Mouse (Mus musculus): ENCODE results near the gene Mettl7a1.
"Not testable (repeated sequence)": the region's sequence is repeated elsewhere in the genome, so short reads cannot be mapped to it uniquely, and the experiment has no call there.

GRCm38 (mm10) chr15:100260351-100260750, 43.6 kb upstream of the Mettl7a1 start:
- not testable (repeated sequence) for TF ChIP-seq ZKSCAN1 (IDR thresholded peaks at IDR 0.05; ENCODE audit: low read depth, low read length); POLR2A (IDR thresholded peaks at IDR 0.05; ENCODE audit: control insufficient read depth in 1 of 2, insufficient read depth in 1 of 2, low read depth in 1 of 2, low read length in 2 of 2, poor library complexity in 1 of 2)

Data from MEL (cell line).